Mouse (Mus musculus) liver, embryonic 14.5 days (tissue): ENCODE measurements around the gene Gpr4.

Experiments
- CTCF ChIP-seq: IDR thresholded peaks from 2 replicates; pipeline ENCODE4 v1.5.1; 2016; ENCODE audit warnings: antibody characterized with exemption, low read depth, control low read depth
- EP300 ChIP-seq: IDR thresholded peaks from 2 replicates; pipeline ENCODE4 v1.6.1; 2016; ENCODE audit warnings: antibody characterized with exemption, low read depth

DNA sequence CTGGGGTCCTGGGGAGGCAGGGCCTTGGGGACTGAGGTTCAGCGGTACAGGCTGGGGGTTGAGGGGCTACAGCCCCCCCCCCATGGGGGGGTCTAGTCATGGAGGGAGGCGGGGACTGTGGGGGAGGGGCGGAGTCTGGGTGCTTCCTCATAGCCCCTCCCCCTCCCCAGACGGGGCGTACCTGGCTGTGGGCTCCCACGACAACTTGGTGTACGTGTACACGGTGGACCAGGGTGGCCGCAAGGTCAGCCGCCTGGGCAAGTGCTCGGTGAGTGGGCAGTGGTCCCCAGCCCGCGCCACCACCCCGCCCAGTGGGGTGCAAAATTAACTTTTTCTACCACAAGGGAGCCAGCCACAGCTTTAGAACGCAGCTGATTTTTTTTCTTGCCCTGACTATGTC, 10.7 kb upstream of the Gpr4 start:
- no peak for TF ChIP-seq CTCF
- no peak for TF ChIP-seq EP300
